Mouse (Mus musculus) limb, embryonic 12.5 days (tissue): ENCODE measurements around the gene Lyrm4. TPM values are rescaled to one million over a fixed set of nuclear protein-coding genes. Genes with fewer than 3 reads are reported as not detected.

Experiments
- ATAC-seq: fragments of 200-750 bp; cut with Nextera tagmentation; 2 replicates; pipeline ENCODE4 v1.8.0; 2017; ENCODE audit warnings: low read depth, moderate TSS enrichment; ENCODE audit not compliant: insufficient number of reproducible peaks, insufficient read depth, low FRiP score, low TSS enrichment
- H3K27ac ChIP-seq: fragments of 300-500 bp; sonication (generic); 2 replicates; pipeline ENCODE4 v1.5.1; 2016; ENCODE audit warnings: mild to moderate bottlenecking, moderate library complexity
- H3K27me3 ChIP-seq: fragments of 300-500 bp; sonication (generic); 2 replicates; pipeline ENCODE4 v1.6.1; 2016; ENCODE audit warnings: mild to moderate bottlenecking, moderate library complexity
- H3K36me3 ChIP-seq: fragments of 300-500 bp; sonication (generic); 2 replicates; pipeline ENCODE4 v1.6.1; 2016; ENCODE audit warnings: mild to moderate bottlenecking, moderate library complexity
- H3K4me1 ChIP-seq: fragments of 300-500 bp; sonication (generic); replicated peaks from 2 replicates; pipeline ENCODE4 v1.6.1; 2016
- H3K4me2 ChIP-seq: fragments of 300-500 bp; sonication (generic); 2 replicates; pipeline ENCODE4 v1.6.1; 2016; ENCODE audit warnings: mild to moderate bottlenecking, moderate library complexity
- H3K4me3 ChIP-seq: fragments of 300-500 bp; sonication (generic); replicated peaks from 2 replicates; pipeline ENCODE4 v1.5.1; 2016; ENCODE audit warnings: mild to moderate bottlenecking
- H3K9ac ChIP-seq: fragments of 300-500 bp; sonication (generic); replicated peaks from 2 replicates; pipeline ENCODE4 v1.6.1; 2016; ENCODE audit warnings: mild to moderate bottlenecking, moderate library complexity
- H3K9me3 ChIP-seq: fragments of 300-500 bp; sonication (generic); 2 replicates; pipeline ENCODE4 v1.6.1; 2016; ENCODE audit warnings: mild to moderate bottlenecking, moderate library complexity
- WGBS: fragments of 180-500 bp; shearing (Covaris S2); methylation state at CpG from one replicate; pipeline ENCODE4 v1.1.7; 2016; 5-methylcytosine and 5-hydroxymethylcytosine counted together
- polyA plus RNA-seq: library from polyadenylated mRNA; unstranded; fragments of >200 nt; fragmentation: Nextera tagmentation; extraction: Ambion mirVana; gene quantifications from 2 replicates; pipeline ENCODE4 v1.2.1, GENCODE M21; 2016

Lyrm4 gene
- polyA plus RNA-seq, 1 experiment from 2014 or later: 21.0 TPM

- ATAC-seq: no peak
- H3K27me3 ChIP-seq: no peaks in the 10 kb centered on the region
- no peak overlapping the region for H3K4me2 ChIP-seq
- H3K9ac ChIP-seq: no peak overlapping the region
- H3K27ac ChIP-seq: no peak overlapping the region
- no peaks in the 10 kb centered on the region for H3K9me3 ChIP-seq
- H3K4me1 ChIP-seq: 0 out of 2 replicates have a peak, but pooled peaks cover 5% of the 10 kb centered on the region
- no peak overlapping the region for H3K4me3 ChIP-seq
- H3K36me3 ChIP-seq: peaks cover 8% of the 10 kb centered on the region; the same call in 1 of the 2 replicates
- 76% methylated on average over 4 of the region's 4 CpGs for WGBS
Measured at GRCm38 (mm10) chr13:36088168-36088567, 29.2 kb downstream of the Lyrm4 start.

- H3K4me1 ChIP-seq: 0 out of 2 replicates have a peak, but pooled peaks cover 5% of the 10 kb centered on the region
- H3K27me3 ChIP-seq: no peaks in the 10 kb centered on the region
- H3K36me3 ChIP-seq: peaks cover 8% of the 10 kb centered on the region; the same call in 1 of the 2 replicates
- no peak overlapping the region for H3K4me2 ChIP-seq
- H3K27ac ChIP-seq: no peak overlapping the region
- 86% methylated on average over 2 of the region's 2 CpGs for WGBS
- no peak overlapping the region for H3K4me3 ChIP-seq
- H3K9me3 ChIP-seq: no peaks in the 10 kb centered on the region
- ATAC-seq: no peak
- no peak overlapping the region for H3K9ac ChIP-seq
Measured at GRCm38 (mm10) chr13:36087427-36087826, 29.9 kb downstream of the Lyrm4 start.

GRCm38 (mm10) chr13:36086608-36087391, 30.5 kb downstream of the Lyrm4 start:
- 90% methylated on average over 5 of the region's 5 CpGs for WGBS
- Histone ChIP-seq H3K27ac (no peak overlapping the region), H3K9me3 (no peaks in the 10 kb centered on the region), H3K36me3 (peaks cover 8% of the 10 kb centered on the region; the same call in 1 of the 2 replicates), H3K4me3 (no peak overlapping the region), H3K27me3 (no peaks in the 10 kb centered on the region), H3K4me2 (no peak overlapping the region), H3K4me1 (0 out of 2 replicates have a peak, but pooled peaks cover 5% of the 10 kb centered on the region), H3K9ac (no peak overlapping the region)
- ATAC-seq: no peak

GRCm38 (mm10) chr13:36085971-36086370, 31.4 kb downstream of the Lyrm4 start:
- H3K4me3 ChIP-seq: no peak overlapping the region
- no peak for ATAC-seq
- WGBS: 67% methylated on average over 3 of the region's 3 CpGs

GRCm38 (mm10) chr13:36084701-36085100, 32.6 kb downstream of the Lyrm4 start:
- 80% methylated on average over 3 of the region's 3 CpGs for WGBS
- H3K4me2 ChIP-seq: no peak overlapping the region
- no peaks in the 10 kb centered on the region for H3K27me3 ChIP-seq
- no peak overlapping the region for H3K27ac ChIP-seq
- H3K36me3 ChIP-seq: no peaks in the 10 kb centered on the region
- H3K4me3 ChIP-seq: no peak overlapping the region
- H3K9ac ChIP-seq: no peak overlapping the region
- ATAC-seq: no peak
- 0 out of 2 replicates have a peak, but pooled peaks cover 5% of the 10 kb centered on the region for H3K4me1 ChIP-seq
- H3K9me3 ChIP-seq: no peaks in the 10 kb centered on the region

More at GRCm38 (mm10) chr13:36085971-36086370, 31.4 kb downstream of the Lyrm4 start:
- Histone ChIP-seq H3K9me3 (no peaks in the 10 kb centered on the region), H3K4me1 (0 out of 2 replicates have a peak, but pooled peaks cover 5% of the 10 kb centered on the region), H3K9ac (no peak overlapping the region), H3K27me3 (no peaks in the 10 kb centered on the region), H3K27ac (no peak overlapping the region), H3K36me3 (peaks cover 5% of the 10 kb centered on the region; the same call in 1 of the 2 replicates), H3K4me2 (no peak overlapping the region)

GRCm38 (mm10) chr13:36081591-36081990, 35.7 kb downstream of the Lyrm4 start:
- no peaks in the 10 kb centered on the region for H3K36me3 ChIP-seq
- no peaks in the 10 kb centered on the region for H3K27me3 ChIP-seq
- WGBS: 85% methylated on average over 3 of the region's 3 CpGs
- 0 out of 2 replicates have a peak, but pooled peaks cover 5% of the 10 kb centered on the region for H3K4me1 ChIP-seq
- no peak overlapping the region for H3K4me2 ChIP-seq
- H3K27ac ChIP-seq: no peak overlapping the region
- no peak overlapping the region for H3K9ac ChIP-seq
- H3K4me3 ChIP-seq: no peak overlapping the region
- no peaks in the 10 kb centered on the region for H3K9me3 ChIP-seq
- no peak for ATAC-seq

- ATAC-seq: no peak
- 84% methylated on average over 3 of the region's 3 CpGs for WGBS
Measured at GRCm38 (mm10) chr13:36074484-36074883, 42.8 kb downstream of the Lyrm4 start.

GRCm38 (mm10) chr13:36066676-36067075, 50.6 kb downstream of the Lyrm4 start:
- WGBS: 85% methylated on average over 2 of the region's 2 CpGs
- ATAC-seq: no peak

More at GRCm38 (mm10) chr13:36074484-36074883, 42.8 kb downstream of the Lyrm4 start:
- no peak overlapping the region for H3K4me3 ChIP-seq
- H3K4me2 ChIP-seq: no peak overlapping the region
- H3K27me3 ChIP-seq: no peaks in the 10 kb centered on the region
- no peaks in the 10 kb centered on the region for H3K4me1 ChIP-seq
- H3K27ac ChIP-seq: no peak overlapping the region
- no peaks in the 10 kb centered on the region for H3K9me3 ChIP-seq
- H3K9ac ChIP-seq: no peak overlapping the region
- no peaks in the 10 kb centered on the region for H3K36me3 ChIP-seq

GRCm38 (mm10) chr13:36057489-36057888, 59.8 kb downstream of the Lyrm4 start:
- peaks cover 16% of the 10 kb centered on the region for H3K4me1 ChIP-seq
- ATAC-seq: no peak
- no peak overlapping the region for H3K27ac ChIP-seq
- H3K9ac ChIP-seq: no peak overlapping the region
- H3K36me3 ChIP-seq: no peaks in the 10 kb centered on the region
- H3K4me3 ChIP-seq: no peak overlapping the region
- 59% methylated on average over 2 of the region's 2 CpGs for WGBS
- no peak overlapping the region for H3K4me2 ChIP-seq
- H3K27me3 ChIP-seq: no peaks in the 10 kb centered on the region
- no peaks in the 10 kb centered on the region for H3K9me3 ChIP-seq

More at GRCm38 (mm10) chr13:36066676-36067075, 50.6 kb downstream of the Lyrm4 start:
- no peaks in the 10 kb centered on the region for H3K9me3 ChIP-seq
- H3K27ac ChIP-seq: no peak overlapping the region
- no peak overlapping the region for H3K9ac ChIP-seq
- no peak overlapping the region for H3K4me3 ChIP-seq
- H3K4me1 ChIP-seq: no peaks in the 10 kb centered on the region
- H3K4me2 ChIP-seq: no peak overlapping the region
- H3K27me3 ChIP-seq: no peaks in the 10 kb centered on the region
- no peaks in the 10 kb centered on the region for H3K36me3 ChIP-seq

GRCm38 (mm10) chr13:36056925-36057324, 60.4 kb downstream of the Lyrm4 start:
- Histone ChIP-seq H3K4me2 (no peak overlapping the region), H3K9ac (no peak overlapping the region)

GRCm38 (mm10) chr13:36056509-36056908, 60.8 kb downstream of the Lyrm4 start:
- H3K4me3 ChIP-seq: no peak overlapping the region
- ATAC-seq: no peak
- H3K9ac ChIP-seq: no peak overlapping the region
- no peaks in the 10 kb centered on the region for H3K9me3 ChIP-seq
- H3K36me3 ChIP-seq: no peaks in the 10 kb centered on the region
- 78% methylated on average over 1 of the region's 1 CpGs for WGBS
- H3K4me1 ChIP-seq: peaks cover 17% of the 10 kb centered on the region
- no peaks in the 10 kb centered on the region for H3K27me3 ChIP-seq
- no peak overlapping the region for H3K27ac ChIP-seq
- H3K4me2 ChIP-seq: no peak overlapping the region

More at GRCm38 (mm10) chr13:36056925-36057324, 60.4 kb downstream of the Lyrm4 start:
- Histone ChIP-seq H3K27ac (no peak overlapping the region), H3K36me3 (no peaks in the 10 kb centered on the region), H3K27me3 (no peaks in the 10 kb centered on the region), H3K4me1 (peaks cover 17% of the 10 kb centered on the region), H3K4me3 (no peak overlapping the region), H3K9me3 (no peaks in the 10 kb centered on the region)
- no peak for ATAC-seq
- WGBS: 90% methylated on average over 4 of the region's 4 CpGs
